Mouse (Mus musculus): Measurements from ENCODE around the gene 1810010D01Rik. TPM values are rescaled to one million over a fixed set of nuclear protein-coding genes. Genes with fewer than 3 reads are reported as not detected.
A peak's percentile ranks its signal among the peaks of the same experiment; 100 is the strongest.

Gene 1810010D01Rik
- total RNA-seq, 2 experiments from 2014 or later, result not detected

DNA sequence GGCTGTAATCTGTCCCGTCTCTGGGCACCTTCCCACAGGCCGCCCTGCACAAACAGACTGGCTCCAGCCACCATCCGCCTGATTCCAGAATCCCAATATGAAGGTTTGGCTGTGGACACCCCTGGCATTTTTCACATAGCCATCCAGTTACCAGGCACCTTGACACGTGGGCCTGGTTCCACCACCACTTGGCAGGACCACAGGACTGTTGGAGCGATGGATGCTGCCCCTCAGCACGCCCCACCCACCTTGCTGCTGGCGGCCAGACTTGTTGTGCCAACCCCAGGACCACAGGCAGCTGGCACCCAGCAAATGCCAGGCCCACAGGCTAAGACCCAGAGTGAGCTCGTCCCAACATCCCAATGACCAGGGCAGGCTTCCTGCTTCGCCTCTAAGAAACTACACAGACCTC is 11.5 kb upstream of the 1810010D01Rik start:
- no peak for ATAC-seq (replicated peaks; ENCODE audit: low FRiP score, low TSS enrichment, poor library complexity, severe bottlenecking)

DNA sequence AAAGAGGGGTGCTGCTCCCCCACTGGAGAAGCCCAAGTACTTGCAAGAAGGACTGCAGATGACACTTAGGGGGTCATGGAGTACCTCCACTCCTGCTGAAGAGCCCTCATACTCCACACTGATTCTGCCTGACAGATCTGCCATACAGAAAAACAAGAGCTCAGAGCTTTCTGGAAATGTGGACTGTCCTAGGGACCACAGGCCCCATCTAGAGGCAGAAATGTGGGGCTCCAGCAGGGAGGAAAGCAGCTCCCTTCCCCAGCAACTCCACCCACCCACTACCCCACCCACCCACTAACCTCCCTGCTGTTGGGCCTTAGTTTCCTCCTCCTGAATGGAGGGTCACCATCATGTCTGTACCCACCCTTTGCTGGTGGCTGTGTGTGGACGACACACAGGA is 8.7 kb upstream of the 1810010D01Rik start:
- ATAC-seq (replicated peaks; ENCODE audit: low FRiP score, low TSS enrichment, poor library complexity, severe bottlenecking), result no peak

DNA sequence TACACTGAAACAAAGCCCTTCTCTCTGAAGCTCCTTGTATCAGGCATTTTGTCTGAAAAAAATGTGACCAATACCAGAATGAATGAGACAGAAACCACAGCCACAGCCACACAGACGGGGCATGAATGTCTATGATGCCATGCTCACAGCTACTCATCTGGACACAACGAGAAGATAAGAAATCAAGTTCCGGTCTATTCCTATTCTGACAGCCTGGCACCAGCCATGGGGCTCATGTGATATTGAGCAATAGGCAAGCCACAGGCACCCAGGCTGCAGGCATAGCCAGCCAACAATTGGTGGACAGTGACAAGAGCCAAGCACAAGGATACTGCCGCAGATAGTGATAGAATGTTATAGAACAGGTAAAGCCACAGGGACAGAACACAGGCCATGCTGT is 7.6 kb upstream of the 1810010D01Rik start:
- ATAC-seq (replicated peaks; ENCODE audit: low FRiP score, low TSS enrichment, poor library complexity, severe bottlenecking), result no peak

DNA sequence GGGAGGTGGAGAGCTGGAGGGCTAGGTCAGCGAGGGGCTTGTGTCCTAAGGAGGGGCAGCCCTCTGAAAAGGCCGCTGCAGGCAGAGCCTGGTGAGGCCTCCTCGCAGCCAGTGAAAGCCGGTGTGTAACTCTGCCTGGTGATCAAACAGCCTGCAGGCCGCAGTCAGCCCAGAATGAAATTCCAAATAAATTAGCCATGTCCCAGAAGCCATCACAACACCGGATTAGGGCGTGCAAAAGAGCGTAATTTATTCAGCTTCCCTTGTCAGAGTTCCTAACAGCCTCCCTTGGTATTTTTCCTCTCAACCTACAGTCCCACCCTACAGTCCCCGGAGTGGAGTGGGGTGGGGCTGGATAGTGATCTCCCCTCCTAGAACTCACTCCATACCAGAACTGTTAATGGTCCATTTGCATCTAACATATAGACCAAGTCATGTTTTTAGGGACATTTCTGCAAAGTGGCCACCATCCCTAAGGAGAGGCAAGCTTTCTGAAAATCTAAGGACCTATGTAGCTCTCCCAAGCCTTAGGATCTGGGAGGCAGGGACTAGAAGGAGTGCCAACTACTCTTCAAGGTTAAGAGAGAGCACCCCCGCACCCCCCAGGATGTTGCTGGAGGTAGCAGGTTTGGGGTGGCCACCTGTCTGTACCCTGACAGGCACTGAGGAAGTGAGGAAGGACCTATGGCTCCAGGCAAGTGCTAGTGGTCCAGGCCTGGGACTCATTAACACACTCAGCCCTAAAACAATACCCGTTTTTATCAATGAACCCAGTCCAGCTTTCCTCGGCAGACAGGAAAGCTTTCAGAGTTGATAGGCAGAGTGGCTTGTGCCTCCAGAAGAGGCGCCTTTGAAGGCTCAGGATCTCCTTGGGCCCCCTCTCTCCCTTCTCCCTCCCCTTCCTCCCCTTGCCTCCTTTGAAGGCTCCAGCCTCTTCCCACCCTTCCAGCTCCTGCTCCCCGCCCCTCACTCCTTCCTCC is 4.1 kb upstream of the 1810010D01Rik start:
- ATAC-seq (replicated peaks; ENCODE audit: low FRiP score, low TSS enrichment, poor library complexity, severe bottlenecking), result no peak

DNA sequence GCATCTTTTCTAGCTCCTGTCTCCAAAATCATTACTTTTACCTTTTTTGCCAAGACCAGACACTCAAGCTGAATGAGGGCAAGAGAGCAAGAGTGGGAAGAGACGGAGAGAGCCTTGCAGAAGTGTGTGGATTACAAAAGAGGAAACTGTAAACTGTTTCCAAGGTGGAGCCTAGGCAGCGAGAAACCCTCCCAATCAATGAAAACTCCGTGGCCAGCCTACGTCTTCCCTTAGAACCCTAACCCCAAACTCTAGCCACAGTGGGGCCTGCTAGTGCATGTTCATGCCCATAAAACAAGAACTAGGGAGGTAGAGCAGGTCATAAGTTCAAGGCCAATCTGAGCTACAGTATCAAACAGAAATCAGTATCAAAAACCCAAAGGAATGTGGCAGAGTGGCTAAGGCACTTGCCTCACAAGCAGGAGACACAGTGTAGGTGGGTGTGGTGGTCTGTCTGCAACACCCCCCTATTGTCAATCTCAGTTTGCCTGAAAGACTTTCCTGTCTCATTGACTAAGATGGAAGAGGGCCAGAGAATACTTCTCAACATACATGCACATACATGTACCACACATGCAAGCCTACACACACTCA is 2.7 kb upstream of the 1810010D01Rik start:
- no peak for ATAC-seq (replicated peaks; ENCODE audit: low FRiP score, low TSS enrichment, poor library complexity, severe bottlenecking)

DNA sequence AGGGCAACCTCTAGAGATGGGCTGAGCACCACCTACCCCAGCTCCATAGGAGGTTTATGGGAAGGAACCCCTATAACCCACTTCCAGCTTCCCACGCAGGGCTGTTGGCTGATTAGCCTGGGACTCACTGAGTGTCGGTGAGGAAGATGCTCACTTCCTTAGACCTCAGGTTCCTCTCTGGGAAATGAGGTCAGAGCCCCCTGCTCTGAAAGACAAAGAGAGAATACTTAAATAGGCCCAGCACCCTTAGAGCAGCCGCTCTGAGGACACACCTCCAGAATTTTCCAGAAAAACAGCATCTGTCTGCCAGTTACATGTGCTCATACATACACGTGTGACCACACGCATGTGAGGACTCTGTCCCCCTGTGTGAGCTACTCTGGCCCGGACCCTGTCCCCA is 1.1 kb downstream of the 1810010D01Rik start:
- no peak for ATAC-seq (replicated peaks; ENCODE audit: low FRiP score, low TSS enrichment, poor library complexity, severe bottlenecking)

DNA sequence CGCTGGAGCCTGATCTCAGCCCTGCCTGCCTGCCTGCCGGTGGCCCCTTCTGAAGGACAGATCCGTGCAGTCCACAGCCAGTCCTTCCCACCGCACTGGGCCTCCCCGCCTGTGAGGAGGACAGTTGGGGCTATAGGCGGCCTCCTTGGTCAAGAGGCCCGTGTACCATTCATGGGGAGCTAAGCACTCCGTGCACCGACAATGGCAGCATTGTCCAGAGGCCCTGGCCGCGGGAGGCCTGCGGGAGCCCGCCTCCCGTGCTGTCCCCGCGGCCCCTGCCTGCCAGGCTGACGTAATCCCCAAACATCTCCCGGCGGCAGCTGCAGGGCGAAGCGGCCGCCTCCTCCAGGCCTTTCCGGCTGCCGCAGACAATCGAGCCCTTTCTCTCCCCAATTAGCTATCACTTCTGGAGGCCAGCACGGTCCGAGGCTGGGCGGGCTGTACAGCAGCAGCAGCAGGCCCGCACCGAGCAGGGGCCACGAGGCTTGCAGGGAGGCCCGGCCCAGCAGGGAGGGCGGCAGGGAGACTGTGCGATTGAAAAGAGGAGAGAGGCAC is 1.8 kb downstream of the 1810010D01Rik start:
- ATAC-seq (replicated peaks; ENCODE audit: low FRiP score, low TSS enrichment, poor library complexity, severe bottlenecking), result 0 out of 2 replicates have a peak, but pooled peaks have one; percentile 18

DNA sequence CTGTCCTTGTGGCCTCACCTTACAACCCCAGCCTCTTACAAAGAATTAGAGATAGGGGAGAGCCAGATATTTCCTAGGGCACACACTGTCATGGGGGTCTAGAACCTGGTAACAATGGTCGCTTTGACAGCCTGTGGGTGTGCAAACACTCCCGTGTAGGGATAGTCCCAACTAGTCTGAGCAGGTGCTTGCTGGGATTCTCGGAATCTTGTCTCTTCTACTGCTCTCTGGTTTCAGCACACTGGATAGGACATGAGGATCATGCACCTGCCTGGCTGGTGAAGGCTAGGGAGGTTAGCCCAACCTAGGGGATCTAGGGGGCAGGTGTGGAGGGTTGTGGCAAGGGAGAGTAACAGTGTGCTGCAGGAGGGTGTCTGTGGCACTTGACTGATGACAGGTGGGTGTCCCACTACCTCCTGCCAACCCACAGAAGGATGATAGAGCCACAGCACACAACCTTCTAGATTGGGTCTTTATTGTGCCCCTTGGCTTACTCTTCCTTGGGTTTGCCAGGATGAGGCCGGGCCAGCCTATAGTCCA is 2.5 kb downstream of the 1810010D01Rik start:
- ATAC-seq (replicated peaks; ENCODE audit: low FRiP score, low TSS enrichment, poor library complexity, severe bottlenecking), result 0 out of 2 replicates have a peak, but pooled peaks have one; percentile 20

DNA sequence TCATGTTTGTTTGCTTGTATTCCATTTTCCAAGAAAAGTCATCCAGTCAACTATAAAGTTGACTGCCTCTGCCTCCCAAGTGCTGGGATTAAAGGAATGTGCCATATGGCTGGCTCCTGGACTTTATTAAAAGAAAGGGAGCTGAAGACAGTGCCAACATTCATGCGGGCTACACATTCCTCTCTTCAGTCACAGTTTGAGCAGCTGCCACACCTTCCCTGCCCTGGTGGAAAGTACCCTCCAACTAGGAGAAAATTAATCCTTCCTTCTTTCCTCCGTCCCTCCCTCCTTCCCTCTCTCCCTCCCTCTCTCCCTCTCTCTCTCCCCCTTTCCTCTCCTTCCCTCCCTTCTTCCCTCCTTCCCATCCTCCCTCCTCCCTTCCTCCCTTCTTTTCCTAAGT is 8.2 kb downstream of the 1810010D01Rik start:
- ATAC-seq (replicated peaks; ENCODE audit: low FRiP score, low TSS enrichment, poor library complexity, severe bottlenecking), result no peak

DNA sequence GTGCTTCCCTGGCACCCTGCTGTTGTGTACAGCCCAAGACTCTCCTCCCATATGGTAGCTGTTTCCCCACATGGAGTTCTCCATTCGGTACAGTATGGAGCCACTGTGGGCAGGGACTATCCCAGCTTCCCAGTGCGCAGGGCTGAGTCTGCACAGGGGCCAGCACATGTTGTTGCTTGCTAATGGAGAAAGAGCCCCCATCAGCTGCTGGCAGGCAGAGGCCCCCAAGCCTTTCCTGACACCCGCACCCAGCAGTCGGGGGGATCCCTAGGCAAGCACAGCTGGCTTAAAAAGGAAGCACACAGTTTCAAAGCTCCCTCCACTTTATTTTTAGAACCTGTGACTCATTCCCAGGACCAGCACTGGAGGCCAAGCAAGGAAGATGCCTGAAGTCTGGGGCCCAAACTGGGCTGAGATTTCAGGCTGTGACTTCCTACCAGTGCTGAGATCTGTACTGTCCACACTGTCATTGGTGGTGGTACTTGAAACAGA is 9.7 kb downstream of the 1810010D01Rik start:
- ATAC-seq (replicated peaks; ENCODE audit: low FRiP score, low TSS enrichment, poor library complexity, severe bottlenecking), result no peak

DNA sequence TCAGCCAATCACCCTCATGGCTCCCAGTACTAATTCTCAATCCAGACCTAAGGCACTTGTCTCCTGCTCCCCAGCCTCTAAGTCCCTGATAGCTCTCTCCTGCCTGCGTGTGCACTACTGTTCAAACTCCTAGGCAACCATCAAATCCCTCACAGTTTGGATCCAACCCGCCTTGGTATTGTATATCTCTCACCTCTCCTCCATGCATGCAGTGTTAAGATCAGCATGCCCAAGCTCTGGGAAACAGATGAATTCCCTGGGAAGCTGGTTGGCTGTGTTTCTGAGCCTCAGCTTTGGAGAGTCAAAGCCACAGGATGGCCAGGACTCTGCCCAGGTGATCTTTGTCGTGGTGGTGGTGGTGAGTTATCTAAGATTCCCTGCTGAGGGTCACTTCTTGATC is 10.2 kb downstream of the 1810010D01Rik start:
- ATAC-seq (replicated peaks; ENCODE audit: low FRiP score, low TSS enrichment, poor library complexity, severe bottlenecking), result no peak

DNA sequence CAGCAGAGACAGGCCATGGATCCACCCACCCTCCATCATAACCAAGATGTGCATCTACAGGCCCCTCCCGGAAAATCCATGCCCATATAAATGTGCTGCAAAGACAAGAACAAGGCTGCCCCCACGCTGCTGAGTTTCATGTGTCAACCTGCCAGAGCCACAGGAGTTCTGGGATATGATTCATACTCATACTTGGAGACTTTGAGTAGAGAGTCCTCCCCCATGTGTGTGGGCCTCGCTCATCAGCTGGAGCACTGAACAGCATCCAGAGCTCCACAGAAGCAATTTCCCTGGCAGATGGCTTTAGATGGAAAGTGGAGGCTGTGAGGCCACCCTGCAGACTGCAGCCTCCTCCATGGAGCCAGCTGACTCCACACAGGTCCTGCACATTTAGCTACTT is 10.9 kb downstream of the 1810010D01Rik start:
- no peak for ATAC-seq (replicated peaks; ENCODE audit: low FRiP score, low TSS enrichment, poor library complexity, severe bottlenecking)

DNA sequence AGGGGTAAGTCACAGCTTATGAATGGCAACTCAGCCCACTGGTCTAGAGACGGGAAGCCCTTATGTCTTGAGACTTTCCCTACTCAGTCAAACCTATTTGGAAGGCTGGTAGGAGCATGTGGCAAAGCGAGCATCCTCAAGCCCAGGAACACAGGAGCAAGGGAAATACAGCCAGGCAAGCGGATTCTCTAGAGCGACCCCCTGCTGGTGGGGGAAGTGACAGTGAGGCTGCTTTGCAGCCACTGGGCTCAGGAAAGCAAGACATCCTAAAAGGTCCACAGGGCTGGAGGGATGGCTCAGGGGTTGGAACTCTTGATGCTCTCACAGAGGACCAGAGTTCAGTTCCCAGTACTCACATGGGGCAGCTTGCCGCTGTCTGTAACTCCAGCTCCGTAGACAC is 11.6 kb downstream of the 1810010D01Rik start:
- no peak for ATAC-seq (replicated peaks; ENCODE audit: low FRiP score, low TSS enrichment, poor library complexity, severe bottlenecking)

DNA sequence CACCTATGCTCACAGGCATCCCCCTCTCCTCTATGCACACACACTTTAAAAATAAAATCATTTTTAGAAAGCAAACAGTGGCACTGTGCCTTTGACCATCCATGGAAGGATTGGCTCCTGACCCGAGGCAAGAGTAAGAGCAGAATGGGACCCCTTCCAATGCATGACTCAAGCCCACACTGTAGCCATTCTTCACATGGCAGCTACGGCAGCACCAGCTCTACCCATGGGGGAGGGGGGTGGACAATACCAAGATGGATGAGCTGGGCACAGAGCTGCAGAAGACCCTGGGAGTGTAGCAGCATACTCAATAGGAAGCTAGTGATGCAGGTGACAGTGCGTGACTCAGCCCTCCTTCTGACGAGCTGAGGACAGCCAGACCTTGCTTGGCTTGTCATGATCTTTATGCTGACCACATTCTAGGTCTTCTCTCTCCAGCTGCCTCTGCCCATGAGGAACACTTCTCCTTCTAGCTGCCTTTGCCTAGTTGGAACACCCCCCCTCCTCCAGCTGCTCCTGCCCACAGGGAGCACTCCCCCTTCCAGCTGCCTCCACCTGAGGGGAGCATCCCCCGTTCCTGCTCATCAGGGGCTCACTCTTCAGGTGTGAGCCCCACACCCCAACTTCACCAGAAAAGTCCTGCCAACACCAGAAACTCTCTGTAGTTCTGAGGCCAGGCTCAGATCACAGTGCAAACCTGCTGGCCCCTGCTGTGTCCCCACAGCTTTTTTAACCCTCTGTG is 12.6 kb downstream of the 1810010D01Rik start:
- no peak for ATAC-seq (replicated peaks; ENCODE audit: low FRiP score, low TSS enrichment, poor library complexity, severe bottlenecking)

DNA sequence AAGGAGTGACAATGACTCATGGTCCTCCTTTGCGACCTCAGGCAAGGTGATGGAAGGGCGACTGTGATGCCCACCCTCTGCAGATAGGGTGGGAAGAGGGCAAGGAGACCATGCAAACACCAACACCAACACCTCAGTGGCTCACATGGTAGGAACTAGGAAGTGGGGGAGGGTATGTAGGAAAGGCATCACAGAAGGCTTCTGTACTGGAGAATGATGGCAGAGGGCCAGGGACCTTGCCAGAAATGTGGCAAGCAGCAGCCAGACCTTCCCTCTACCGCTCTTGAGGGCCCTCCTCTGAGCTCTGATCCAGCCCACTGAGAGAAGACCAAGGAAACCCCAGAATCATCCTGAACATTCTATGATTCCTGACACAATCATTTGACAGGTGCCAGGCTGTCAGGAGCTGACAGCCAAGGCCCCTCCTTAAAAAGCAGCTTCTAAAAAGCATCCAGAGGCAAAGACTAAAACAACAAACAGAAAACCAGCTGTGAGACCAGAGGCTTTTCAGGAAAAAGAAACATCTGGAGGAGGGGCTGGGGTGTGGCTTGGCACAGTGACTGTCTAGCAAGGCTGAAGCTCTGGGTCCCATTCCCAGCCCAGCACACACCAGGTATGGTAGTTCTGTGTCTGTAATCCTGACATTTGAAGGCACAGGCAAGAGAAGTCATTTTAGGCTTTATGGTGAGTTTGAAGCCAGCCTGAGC is 13.3 kb downstream of the 1810010D01Rik start:
- no peak for ATAC-seq (replicated peaks; ENCODE audit: low FRiP score, low TSS enrichment, poor library complexity, severe bottlenecking)

DNA sequence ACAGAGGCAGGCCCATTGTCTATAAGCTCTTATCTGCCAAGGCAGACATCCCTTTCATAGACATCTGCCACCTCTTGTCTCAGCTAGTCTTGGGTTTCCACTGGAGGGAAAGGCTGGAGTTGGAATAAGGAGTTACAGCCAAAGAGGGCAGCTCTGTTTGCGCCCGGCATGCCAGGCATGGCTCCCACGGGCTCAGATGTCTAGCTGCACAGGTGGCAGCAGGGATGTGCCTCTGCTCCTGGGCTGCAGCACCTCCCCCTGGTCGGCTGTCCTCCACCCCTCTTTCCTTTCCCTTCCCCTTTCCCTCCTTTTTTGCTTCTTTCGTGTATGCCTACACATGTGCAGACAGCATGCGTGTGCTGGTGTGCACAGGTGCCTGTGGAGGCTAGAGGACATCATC is 15.1 kb downstream of the 1810010D01Rik start:
- no peak for ATAC-seq (replicated peaks; ENCODE audit: low FRiP score, low TSS enrichment, poor library complexity, severe bottlenecking)

DNA sequence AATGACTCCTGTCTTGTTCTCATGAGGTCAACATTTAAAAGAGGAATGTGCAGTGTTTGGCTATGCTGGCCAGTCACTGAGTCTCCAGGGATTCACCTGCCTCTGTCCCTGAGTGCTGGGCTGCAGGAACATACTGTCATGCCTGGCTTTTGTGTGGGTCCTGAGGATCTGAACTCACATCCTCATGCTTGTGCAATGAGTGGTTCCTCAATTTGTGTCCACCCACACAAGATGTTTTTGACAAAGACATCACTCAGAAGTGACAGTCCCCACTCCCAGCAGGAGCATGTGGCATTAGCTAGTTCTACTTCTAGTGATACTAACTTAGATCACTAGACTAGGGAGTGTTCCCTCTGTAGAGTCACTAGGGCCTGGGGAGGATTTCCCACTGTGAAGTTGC is 17.4 kb downstream of the 1810010D01Rik start:
- no peak for ATAC-seq (replicated peaks; ENCODE audit: low FRiP score, low TSS enrichment, poor library complexity, severe bottlenecking)

DNA sequence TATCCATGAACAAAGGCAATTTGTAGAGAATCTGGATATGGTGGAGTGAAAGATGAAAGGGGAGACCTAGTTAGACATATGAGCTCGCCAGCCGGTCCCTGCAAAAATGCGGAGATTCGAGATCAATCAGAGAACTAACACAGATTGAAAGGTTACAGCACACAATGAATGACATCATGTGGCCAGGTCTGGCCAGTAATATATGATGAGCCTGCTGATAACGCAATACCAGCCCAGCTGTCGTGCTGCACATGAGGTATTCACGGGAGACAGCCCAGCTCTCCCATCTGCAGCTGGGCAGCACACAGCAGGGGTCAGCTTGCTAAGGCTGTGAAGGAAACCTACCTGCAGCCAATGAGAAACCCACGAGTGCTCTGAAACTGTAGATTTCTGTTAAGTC is 18.6 kb downstream of the 1810010D01Rik start:
- ATAC-seq (replicated peaks; ENCODE audit: low FRiP score, low TSS enrichment, poor library complexity, severe bottlenecking), result no peak

DNA sequence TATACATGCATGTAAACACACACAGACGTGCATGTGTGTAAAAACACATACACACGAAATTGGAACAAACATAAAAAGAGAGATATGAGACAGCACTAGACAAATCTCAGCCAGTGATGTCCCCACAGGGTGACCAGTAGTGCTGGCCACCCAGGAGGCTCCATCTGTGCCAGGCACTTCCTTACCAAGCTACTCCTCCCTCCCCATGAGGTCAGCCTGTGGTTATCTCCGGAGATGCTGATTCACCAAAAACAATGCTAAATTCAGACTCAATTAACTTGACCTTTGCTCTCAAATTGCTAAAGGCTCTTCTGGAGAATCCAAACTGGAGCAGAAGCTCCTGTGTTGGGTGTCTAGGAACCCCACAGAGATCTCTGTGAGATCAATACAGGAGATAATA is 20.1 kb downstream of the 1810010D01Rik start:
- ATAC-seq (replicated peaks; ENCODE audit: low FRiP score, low TSS enrichment, poor library complexity, severe bottlenecking), result no peak

All from megakaryocyte-erythroid progenitor cell, adult 5-6 weeks (primary cell).